Mouse (Mus musculus): ENCODE results near the gene Lcp1. TPM values are rescaled to one million over a fixed set of nuclear protein-coding genes. Genes with fewer than 3 reads are reported as not detected.
"Not testable (repeated sequence)": the region's sequence is repeated elsewhere in the genome, so short reads cannot be mapped to it uniquely, and the experiment has no call there.

The Lcp1 gene
- polyA plus RNA-seq (2012; rRNA removed) = 18.4 and 18.5 TPM in 2 replicates

DNA sequence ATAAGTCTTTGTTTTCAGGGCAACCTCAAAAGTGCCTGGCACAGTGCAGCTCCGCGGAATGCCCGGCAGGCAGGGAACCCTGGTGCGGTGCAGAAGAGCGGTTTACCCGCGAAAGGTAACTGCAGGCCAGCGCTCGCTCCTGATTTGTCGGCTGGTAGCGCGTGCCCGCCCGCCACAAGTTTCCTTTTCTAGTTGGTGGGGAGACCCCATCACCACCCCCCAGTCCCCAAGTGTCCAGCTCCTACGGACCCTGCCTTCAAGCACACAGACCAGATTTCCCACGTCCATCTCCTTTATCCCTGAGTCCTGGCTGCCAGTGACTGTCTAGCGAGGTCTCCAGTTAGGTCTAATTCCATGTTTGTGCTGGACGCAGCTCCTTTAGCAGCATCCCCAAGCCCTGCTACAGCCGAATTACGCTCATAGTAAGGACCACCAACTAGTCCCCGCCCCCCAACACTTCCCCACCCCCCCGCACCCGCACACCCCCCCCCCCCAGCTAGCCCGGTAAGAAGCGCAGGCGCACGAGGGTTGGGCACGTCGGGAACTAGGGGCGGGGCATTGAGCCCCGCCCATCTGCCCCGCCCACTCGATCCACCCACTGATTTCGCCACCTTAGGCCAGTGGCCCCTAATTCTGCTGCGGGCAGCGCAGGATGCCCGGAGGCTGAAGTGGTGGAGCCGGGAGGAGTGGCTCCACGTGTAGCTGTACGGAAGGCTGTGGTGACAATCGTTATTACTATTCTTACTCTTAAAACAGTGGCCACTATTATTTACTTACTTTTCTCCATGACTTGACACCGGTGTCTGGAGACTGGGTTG lies at the start of gene Lcp1, which contains the start of gene Lrrc63:
Lcp1 (plus strand) TSS at position 601 of the 818 bp plus-strand sequence.
Lrrc63 (minus strand) TSS at position 381 of the 818 bp plus-strand sequence.
- WGBS = under 1% methylated on average over 41 of the region's 42 CpGs
- DNase-seq (ENCODE audit: low read depth, low spot score) = peak; percentile 35

DNA sequence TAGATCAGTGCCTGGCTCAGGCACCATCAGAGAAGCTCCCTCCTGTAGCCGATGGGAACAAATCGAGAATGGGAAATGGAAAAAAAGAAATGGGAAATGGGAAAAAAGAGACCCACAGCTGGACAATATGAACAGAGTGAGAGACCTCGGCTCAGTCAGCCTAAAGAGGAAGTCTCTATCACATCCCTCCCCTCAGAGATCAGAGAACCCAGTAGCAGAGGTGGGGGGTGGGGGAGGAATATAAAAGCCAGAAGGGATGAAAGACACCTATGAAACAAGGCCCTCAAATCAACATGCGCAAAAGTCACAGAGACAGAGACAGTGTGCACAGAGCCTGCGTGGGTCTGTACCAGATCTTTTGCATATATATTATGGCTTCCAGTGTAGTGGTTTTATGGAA lies 27.9 kb upstream of the Lcp1 start:
- DNase-seq (ENCODE audit: low read depth, low spot score) = no peak

DNA sequence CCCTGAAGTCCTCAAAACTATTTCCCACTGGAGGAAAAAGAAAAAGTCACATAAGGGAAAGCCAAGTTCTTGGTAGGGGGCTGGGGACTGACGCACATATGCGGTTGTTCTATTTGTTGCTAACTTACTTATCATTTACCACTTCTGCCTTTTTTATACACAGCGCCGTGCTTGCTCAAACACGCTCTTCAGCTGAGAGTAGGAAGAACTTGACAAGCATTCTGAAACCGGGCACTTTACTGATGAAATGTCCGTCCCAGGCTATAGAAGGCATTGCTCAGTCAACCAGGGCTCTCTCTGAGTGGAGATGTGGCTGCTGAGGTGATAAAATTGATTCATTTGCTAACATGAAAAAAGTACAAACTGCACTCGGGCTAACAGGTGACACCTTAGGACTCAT lies 9.2 kb upstream of the Lcp1 start:
- 72% methylated on average over 8 of the region's 8 CpGs for WGBS
- no peak for DNase-seq (ENCODE audit: low read depth, low spot score)

More for the DNA sequence above, 27.9 kb upstream of the Lcp1 start:
- WGBS = 89% methylated on average over 5 of the region's 5 CpGs

DNA sequence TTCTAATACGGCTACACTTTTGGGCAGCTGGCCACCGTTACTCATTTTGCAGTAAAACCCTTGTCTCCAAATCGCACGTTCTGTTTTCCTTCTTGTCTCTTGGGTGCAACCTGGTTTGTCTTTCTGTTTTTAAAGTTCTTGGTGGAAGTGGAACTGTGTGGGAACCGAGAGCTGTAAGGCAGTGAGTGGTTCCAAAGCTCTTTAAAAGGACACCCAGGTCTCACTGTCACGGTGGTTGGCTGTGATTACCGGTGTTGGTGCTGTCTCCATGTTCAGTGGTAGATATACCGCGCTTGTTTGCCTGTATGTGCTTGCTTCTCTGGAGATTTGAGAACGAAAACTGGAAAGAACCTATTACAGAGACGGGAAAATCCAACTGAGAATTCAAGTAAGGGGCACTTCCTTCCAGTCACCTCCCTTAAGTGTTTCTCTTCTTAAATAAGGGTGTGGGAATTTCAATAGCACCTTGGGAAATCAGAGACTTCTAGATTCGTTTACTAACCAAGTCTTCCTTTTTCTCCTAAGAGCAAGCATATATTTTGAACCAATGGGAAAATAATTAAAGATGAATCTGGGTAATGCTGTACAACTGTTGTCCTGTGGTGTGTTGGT lies 529 bp downstream of the Lcp1 start:
- 11% methylated on average over 12 of the region's 12 CpGs for WGBS
- DNase-seq (ENCODE audit: low read depth, low spot score) = no peak

DNA sequence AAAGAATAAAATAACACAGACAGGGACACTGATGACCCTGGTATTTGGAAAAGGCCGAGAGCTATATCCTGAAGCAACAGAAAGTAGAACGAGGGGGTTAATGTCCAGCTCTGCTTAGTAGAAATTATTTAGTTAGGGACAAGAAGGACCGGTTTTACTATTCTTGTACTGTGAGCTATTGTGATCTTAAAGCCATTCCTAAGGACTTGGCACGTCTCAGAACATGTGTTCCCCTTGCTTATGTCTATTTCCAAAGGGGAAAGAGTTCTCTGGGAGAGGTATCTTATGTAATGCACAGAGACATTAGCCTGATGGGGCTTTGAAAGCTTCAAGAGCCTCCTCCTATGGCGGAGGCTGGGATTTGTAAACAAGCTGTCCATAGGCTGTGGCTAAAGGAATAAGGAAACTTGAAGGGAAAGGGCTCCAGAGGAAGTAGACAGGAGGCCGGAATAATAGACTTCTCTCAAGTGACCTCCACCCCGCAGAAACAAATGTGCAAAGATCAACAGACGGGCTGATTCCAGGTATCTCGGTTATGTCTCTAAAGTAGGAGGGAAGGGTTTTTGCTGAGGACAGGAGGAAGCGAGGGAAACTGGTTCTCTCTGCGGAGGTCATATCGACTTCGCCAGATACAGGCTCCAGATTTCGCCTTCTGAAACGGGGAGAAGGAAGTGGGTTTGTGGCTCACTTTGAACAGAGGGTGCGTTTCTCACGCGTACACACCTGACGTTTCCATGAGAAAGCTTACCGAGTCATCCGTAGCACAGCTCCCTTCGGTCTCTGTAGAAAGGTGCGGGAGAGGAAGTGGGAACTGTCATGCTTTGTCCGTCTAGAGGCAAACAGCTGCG lies 5.4 kb downstream of the Lcp1 start:
- peak; percentile 10 for DNase-seq (ENCODE audit: low read depth, low spot score)
- 30% methylated on average over 25 of the region's 25 CpGs for WGBS

DNA sequence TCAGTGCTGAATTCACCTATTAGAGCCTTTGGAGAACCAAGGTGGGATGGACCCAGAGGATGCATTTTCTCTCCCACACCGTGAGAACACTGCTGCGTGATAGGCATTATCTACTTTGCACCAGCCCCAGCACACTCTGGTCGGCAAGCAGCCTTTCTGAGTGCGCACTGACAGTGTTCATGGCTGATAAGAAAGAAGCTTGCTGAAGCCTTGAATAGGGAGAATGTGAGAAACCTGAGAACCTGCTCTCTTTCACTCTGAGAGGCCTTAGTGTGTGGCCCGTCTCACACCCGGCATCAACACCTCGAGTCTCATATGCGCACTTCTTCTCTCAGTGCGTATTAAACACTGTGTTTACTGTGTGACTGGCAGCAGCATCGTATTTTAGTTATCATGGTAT lies 7.6 kb downstream of the Lcp1 start:
- 88% methylated on average over 10 of the region's 10 CpGs for WGBS
- no peak for DNase-seq (ENCODE audit: low read depth, low spot score)

DNA sequence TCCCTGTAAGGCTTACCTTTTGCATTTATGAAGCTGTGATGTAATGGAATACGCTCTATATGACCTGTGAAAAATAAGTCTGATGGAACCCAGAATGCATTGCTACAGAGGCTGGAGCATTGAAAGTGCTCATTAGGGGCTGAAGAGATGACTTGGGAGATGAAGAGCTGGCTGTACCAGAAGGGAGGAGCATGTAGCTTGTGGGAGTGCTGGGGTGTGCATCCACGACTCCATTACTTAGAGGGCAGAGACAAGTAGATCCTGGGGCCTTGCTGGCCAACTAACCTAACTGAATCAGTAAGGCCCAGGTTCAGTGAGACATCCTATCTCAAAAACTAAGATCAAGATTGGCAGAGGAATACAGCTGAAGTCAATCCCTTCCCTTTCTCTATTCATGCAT lies 8.3 kb downstream of the Lcp1 start:
- no peak for DNase-seq (ENCODE audit: low read depth, low spot score)
- 90% methylated on average over 2 of the region's 2 CpGs for WGBS

DNA sequence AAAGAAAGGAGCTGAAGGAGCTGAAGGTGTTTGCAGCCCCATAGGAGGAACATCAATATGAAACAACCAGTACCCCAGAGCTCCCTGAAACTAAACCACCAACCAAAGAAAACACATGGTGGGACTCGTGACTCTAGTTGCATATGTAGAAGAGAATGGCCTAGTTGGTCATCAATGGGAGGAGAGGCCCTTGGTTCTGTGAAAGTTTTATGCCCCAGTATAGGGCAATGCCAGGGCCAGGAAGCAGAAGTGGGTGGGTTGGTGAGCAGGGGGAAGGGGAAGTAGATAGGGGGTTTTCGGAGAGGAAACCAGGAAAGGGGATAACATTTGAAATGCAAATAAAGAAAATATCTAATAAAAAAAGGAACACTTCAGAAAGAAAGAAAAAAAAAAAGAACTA lies 16.8 kb downstream of the Lcp1 start:
- DNase-seq (ENCODE audit: low read depth, low spot score) = not testable (repeated sequence)
- WGBS = 67% methylated on average over 2 of the region's 2 CpGs

DNA sequence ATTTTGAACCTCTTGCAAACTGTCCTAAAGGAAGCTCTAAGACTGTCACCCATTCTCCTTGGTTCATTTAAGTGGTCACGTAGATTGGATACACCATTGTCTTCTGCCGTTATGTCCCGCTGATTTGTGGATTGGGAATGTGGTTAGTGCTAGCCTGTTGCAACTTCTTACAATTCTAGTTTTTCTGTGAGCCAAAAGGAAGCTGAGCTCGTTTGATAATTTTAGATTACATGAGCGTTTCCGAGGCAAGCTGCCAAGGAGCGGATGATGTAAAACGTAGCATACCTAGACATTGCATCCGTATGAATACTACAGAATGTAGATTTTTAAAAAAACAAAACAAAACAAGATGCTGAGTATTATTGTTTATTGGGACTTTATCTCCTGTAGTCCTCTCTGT lies 17.3 kb downstream of the Lcp1 start:
- 68% methylated on average over 9 of the region's 9 CpGs for WGBS

DNA sequence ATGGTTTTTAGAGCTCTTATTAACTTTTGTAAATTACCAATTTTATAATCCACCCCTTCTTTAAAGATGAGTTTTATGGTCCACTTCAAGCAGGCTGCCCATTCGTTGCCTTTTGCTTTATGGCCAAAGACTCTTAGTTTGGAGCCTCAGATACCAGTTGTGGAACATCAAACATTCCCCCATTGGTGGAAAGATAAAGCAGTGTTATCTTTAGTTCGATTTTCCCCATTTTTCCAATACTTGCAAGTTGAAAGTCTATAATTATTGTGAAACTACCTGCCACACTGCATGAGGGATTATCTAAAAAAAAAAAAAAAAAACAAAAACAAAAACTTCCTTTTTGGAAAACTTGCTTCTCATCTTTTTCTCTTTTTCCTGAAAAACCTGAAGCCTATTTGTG lies 19.8 kb downstream of the Lcp1 start:
- 40% methylated on average over 2 of the region's 2 CpGs for WGBS
- no peak for DNase-seq (ENCODE audit: low read depth, low spot score)

More for the DNA sequence above, 17.3 kb downstream of the Lcp1 start:
- no peak for DNase-seq (ENCODE audit: low read depth, low spot score)

DNA sequence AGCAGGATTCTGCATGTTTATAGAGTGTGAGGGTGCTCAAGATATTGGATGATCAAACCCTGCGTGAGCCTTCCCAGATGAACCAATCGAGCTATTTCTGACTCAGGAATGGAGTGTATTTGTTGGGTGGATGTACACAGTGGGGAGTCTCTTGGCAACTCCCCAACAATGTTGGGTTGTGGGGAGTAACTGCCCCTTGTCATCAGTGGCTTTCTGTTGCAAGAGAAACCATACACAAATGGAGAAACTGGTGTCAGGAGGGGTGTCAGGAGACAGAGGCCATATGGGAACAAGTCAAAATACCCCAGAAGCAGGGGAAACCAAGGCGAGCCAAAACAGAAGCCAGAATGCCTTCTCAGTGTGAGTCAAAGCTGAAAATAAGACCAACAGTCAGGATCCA lies 20.2 kb downstream of the Lcp1 start:
- WGBS = 73% methylated on average over 3 of the region's 3 CpGs
- no peak for DNase-seq (ENCODE audit: low read depth, low spot score)

DNA sequence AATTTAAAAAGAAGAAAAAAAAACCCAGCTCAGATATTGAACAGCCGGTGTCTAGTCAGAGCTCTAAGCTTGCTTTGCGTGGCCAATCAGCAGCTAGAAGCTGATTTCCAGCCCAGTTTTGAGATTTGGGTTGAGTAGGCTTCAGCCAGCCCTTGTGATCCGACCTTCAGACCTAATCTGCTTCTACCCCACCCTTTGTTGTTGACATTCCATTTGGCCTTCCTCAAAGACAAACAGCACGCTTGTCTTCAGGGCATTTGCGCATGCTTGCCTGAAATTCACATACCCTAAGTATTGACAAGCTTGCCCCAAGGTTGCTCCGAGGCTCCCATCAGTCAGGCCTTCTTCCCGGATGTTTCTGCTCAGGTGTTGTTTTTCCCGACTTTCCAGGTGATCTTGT lies 23.6 kb downstream of the Lcp1 start:
- WGBS = 39% methylated on average over 8 of the region's 8 CpGs
- DNase-seq (ENCODE audit: low read depth, low spot score) = no peak

DNA sequence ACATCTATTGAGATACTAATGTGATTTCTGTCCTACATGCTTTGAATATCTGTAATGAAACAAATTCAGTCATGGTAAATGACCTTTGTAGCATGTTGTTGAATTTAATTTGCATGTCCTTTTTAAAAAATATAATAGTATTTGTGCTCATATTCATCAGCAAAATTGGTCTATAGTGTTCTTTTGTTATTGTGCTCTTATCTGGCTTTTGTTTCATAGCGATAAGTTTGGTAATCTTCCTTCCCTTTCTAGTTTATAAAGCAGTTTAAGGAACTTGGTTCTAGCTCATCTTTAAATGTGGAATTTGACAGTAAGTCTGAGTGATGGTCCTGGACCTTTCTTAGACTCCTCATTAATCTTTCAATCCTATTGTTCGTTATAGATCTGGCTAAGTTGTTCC lies 28.5 kb downstream of the Lcp1 start:
- no peak for DNase-seq (ENCODE audit: low read depth, low spot score)
- 89% methylated on average over 2 of the region's 2 CpGs for WGBS

DNA sequence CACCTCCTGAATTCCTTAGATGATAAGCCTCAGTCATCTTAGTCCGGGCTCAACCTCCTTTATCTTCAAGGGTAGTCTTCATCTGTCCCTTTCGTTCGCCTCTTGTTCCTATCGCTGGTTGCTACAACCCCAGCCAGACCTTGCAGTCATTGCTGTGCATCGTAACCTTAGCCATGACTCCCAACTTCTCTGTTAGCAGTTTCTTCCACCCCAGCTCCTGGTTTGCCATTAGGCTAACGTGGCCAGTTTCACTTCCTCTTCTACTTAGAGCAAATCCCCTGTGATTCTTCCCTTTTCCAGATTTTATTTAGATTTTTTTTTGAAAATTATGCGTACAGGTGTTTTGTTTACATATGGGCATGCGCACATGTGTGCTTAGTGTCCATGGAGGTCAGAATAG lies 33.0 kb downstream of the Lcp1 start:
- no peak for DNase-seq (ENCODE audit: low read depth, low spot score)
- 91% methylated on average over 8 of the region's 8 CpGs for WGBS

DNA sequence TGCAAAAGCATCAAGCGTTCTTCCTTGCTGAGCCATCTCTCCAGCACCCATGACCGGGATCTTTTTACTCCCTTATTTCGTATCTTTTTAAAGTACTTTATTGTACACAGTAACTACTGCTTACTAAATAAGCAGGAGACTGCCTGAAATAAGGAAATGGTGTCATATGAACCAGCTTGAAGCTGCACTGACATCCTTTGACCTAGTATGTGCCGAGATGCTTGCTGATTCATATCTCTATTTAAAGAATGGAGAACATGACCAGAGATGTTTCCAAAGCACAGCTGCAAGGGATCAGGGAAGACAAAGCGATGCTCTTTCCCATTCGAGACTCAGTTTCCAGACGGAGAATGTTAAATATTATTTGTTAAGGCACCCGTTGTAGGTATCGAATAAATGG lies 33.4 kb downstream of the Lcp1 start:
- no peak for DNase-seq (ENCODE audit: low read depth, low spot score)
- WGBS = 84% methylated on average over 9 of the region's 9 CpGs

DNA sequence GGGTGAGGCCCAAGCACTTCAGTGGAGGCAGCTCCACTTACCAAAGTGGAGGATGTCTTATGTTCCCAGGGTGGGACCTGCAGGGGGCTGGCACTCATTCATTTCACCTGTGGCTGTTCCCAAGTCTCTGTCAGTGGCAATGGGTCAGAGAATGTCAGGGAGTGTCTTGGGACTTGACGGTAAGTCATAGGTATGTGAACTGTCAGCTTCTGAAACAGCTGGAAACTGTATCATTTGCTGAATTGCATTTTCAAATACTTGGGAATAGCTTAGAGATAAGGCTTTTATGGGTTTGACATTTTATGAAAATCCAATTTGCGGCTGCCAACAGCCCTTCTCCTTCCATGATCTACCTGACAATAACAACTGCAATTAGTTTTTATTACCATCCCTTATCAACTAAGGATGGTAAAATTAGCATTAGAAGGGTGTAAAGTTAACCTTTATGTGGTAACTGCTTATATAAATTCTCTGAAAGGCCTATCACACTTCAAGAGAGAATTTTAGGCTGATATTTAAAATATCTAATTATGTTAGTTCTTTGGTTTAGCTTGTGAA lies 34.8 kb downstream of the Lcp1 start:
- no peak for DNase-seq (ENCODE audit: low read depth, low spot score)
- 32% methylated on average over 2 of the region's 2 CpGs for WGBS

DNA sequence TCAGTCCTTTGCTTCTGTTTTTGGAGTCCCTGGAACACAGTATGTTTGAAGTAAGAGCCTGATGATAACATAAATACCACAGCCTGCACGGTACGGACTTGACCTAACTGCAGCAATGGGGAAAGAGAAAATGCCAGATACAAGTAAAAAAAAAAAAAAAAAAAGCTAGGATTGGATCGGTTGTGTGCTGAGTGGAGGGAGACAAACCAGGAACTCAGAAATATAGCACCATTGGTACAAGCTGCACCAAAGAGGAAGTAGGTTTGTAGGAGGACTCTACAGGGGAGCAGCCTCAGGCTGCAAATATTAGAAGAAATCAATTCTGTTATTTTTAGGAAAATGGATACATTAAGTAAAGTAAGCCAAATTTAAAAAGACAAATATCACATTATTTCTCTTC lies 37.6 kb downstream of the Lcp1 start:
- 75% methylated on average over 3 of the region's 3 CpGs for WGBS
- no peak for DNase-seq (ENCODE audit: low read depth, low spot score)

DNA sequence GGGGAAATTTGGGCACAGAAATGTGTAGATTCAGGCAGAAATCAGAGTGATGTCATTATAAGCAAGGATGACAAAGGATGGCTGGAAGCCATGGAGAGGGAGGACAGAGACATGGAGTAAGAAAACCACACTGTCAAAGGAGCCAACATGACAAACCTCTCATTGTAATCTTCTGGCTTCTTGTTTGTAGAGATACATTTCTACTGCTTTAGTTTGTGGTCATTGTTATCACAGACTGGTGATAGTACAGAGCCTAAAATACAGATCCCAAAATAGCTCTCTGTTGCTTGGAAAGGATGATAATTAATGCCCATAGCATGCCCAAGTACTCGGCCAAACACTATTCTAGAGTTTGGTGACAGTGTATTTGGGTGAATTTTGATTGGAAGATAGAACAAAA lies 39.6 kb downstream of the Lcp1 start:
- no peak for DNase-seq (ENCODE audit: low read depth, low spot score)
- WGBS = 75% methylated on average over 1 of the region's 1 CpGs

DNA sequence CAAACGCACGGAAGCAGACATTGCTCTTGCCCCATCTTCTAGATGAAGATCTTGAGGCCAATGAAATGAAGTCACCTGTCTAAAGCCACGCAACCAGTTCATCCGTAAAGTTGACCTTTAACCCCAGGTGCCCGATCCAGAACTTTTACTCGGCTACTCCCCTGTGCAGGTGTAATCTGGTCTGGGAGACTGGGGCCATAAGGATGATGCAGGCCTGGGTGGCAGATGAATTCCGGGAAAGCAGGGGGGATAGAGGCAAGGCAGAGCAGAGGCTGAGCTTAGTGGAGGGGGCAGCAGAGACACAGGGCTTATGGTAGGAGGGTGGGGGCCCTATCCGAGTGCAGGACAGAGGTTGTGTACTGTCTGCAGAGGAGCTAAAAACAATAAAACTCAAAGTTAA lies 43.4 kb downstream of the Lcp1 start:
- DNase-seq (ENCODE audit: low read depth, low spot score) = no peak
- WGBS = 38% methylated on average over 8 of the region's 8 CpGs
